Mouse (Mus musculus) E14TG2a.4 (cell line): ENCODE results near the gene Zmynd8.

ENCODE experiments used
- H3K27me3 ChIP-seq: 2 replicates; pipeline ENCODE4 v1.6.1; 2014; ENCODE audit warnings: low read length, control low read depth; ENCODE audit not compliant: insufficient read depth
- H3K36me3 ChIP-seq: 2 replicates; pipeline ENCODE4 v1.6.1; 2014; ENCODE audit warnings: low read length, control low read depth; ENCODE audit not compliant: insufficient read depth
- H3K4me1 ChIP-seq: replicated peaks from 2 replicates; pipeline ENCODE4 v1.6.1; 2014; ENCODE audit warnings: low read depth, low read length, control low read depth
- H3K4me3 ChIP-seq: replicated peaks from 2 replicates; pipeline ENCODE4 v1.5.1; 2014; ENCODE audit warnings: mild to moderate bottlenecking, low read length
- H3K9me3 ChIP-seq: 2 replicates; pipeline ENCODE4 v1.6.1; 2014; ENCODE audit warnings: low read length, control low read depth
- CTCF ChIP-seq: conservative IDR thresholded peaks from 2 replicates; pipeline ENCODE4 v1.5.1; 2014; ENCODE audit warnings: low read length
- NANOG ChIP-seq: IDR thresholded peaks from 2 replicates; pipeline ENCODE4 v1.6.1; 2014; ENCODE audit warnings: borderline replicate concordance, low read length, mixed read lengths
- POU5F1 ChIP-seq: IDR thresholded peaks from 2 replicates; pipeline ENCODE4 v1.6.1; 2014; ENCODE audit warnings: low read length, borderline replicate concordance

The Zmynd8 gene

DNA sequence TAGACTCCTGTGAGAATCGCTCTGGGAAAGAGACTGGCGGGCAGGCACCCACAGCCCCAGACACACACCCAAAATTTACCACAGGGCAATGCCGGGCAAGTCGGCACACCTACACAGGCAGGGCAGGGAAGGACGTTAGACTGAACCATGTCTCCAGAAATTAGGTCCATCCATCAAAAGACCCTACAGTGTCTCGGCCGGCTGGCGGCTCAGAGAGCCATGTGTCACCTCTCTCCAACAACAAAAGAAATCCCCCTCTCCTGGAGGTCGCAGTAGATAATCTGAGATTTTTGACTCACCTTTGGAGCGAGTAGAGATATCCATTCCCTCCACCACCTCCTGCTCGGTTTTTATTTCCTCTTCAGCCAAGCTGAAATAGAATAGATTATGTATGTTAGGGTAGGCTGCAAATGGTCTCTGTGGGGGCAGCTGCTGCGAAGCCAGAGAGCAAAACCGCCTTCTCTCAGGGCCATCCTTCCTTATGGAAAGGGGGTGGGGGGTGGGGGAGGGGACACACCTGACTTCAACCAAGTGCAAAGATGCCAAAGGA, 23.3 kb downstream of the Zmynd8 start:
- no peaks in the 10 kb centered on the region for H3K27me3 ChIP-seq

DNA sequence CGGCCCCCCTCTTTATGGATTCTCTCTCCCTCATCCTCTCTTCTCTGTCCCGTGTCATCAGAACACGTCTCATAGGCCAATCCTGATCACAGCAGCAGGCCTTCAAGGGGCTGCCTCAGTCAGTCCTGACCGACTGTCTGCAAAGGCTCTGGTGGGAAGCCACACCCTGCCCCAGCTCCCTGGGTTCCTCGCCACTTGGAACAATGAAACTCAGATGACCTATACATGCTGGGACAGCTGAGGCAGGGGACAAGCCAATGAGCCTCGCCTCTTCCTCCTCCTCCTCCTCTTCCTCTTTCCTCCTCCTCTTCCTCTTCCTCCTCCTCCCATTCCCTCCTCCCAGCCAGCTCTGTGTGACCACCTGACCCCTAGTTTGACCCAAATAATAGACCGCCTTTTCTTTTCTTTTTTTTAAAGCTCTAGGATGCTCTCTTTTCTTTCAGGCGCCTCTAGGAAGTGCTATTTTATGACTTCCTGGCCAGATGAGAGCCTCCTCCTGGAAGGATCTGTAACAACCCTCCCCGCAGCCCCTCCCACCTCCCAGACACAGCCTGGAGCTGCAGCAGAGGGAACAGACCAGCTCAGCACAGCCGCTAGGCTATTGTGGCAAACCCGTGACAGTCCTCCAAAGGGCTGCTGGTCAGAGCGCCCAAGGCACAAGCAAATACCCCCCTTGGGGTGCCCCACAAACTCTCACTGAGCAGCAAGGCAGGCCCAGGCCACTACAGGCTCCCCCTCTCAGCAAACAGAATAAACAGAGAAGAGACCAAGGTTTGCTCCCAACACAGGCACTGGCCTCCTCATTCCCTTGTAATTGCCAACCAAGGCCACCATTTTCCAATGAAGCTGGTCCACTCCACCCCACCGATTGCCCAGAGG, 24.1 kb downstream of the Zmynd8 start:
- TF ChIP-seq NANOG: no peak
- TF ChIP-seq CTCF: no peak
- H3K36me3 ChIP-seq: peaks cover 84% of the 10 kb centered on the region

More for the DNA sequence above, 23.3 kb downstream of the Zmynd8 start:
- Histone ChIP-seq H3K9me3 (peaks cover 9% of the 10 kb centered on the region; the same call in 1 of the 2 replicates), H3K4me1 (peaks cover 89% of the 10 kb centered on the region), H3K4me3 (peak overlapping the region; percentile 69), H3K36me3 (peaks cover 84% of the 10 kb centered on the region)
- TF ChIP-seq POU5F1: no peak
- no peak for TF ChIP-seq NANOG
- TF ChIP-seq CTCF: no peak

DNA sequence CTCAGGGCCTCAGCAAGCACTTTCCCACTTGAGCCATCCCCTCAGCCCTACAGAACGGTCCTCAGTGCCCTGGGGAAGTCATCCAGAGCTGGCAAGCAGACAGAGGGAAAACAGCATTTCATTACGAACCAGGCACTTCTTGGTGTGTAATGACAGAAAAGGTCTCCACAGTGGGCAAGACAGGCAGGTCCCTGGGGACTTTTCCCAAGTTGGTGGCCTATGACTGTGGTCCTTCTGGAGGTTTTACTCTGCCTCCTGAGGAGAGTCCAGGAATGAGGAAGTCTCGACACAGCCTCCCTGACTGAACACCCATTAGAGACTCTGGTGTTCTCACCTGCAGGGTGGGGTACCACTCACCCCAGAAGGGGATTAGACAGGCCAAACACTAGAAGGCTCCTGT, 25.0 kb downstream of the Zmynd8 start:
- H3K4me3 ChIP-seq: peak overlapping the region; percentile 69; the same call in 1 of the 2 replicates
- peaks cover 88% of the 10 kb centered on the region for H3K4me1 ChIP-seq
- peaks cover 9% of the 10 kb centered on the region; the same call in 1 of the 2 replicates for H3K9me3 ChIP-seq
- TF ChIP-seq NANOG: no peak
- TF ChIP-seq CTCF: no peak
- TF ChIP-seq POU5F1: no peak
- peaks cover 85% of the 10 kb centered on the region for H3K36me3 ChIP-seq
- H3K27me3 ChIP-seq: no peaks in the 10 kb centered on the region

More for the DNA sequence above, 24.1 kb downstream of the Zmynd8 start:
- Histone ChIP-seq H3K27me3 (no peaks in the 10 kb centered on the region), H3K4me3 (peak overlapping the region; percentile 69), H3K9me3 (peaks cover 9% of the 10 kb centered on the region; the same call in 1 of the 2 replicates), H3K4me1 (peaks cover 88% of the 10 kb centered on the region)

DNA sequence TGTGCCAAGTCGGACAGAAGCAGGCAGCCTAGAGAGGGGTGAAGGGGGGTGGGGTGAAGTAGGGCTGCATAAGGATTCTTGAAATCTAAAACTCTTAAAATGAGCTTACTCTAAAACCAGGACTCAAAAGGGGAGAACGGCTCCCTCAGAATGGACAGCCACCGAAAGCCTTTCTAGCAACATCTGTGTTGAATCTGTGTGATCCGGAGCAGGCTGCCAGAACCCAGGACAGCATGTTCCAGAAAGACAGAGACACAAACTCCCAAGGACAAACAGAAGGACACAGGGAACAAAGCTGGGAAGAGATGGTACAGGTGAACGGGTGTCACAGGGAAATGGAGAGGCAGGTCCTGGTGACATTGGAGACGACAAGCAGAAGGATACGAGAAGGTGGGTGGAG, 25.6 kb downstream of the Zmynd8 start:
- Histone ChIP-seq H3K9me3 (peaks cover 9% of the 10 kb centered on the region; the same call in 1 of the 2 replicates), H3K4me1 (peaks cover 89% of the 10 kb centered on the region), H3K4me3 (0 out of 2 replicates have a peak overlapping the region, but pooled peaks have one; percentile 3), H3K27me3 (no peaks in the 10 kb centered on the region), H3K36me3 (peaks cover 88% of the 10 kb centered on the region)
- no peak for TF ChIP-seq NANOG
- TF ChIP-seq CTCF: no peak
- no peak for TF ChIP-seq POU5F1

DNA sequence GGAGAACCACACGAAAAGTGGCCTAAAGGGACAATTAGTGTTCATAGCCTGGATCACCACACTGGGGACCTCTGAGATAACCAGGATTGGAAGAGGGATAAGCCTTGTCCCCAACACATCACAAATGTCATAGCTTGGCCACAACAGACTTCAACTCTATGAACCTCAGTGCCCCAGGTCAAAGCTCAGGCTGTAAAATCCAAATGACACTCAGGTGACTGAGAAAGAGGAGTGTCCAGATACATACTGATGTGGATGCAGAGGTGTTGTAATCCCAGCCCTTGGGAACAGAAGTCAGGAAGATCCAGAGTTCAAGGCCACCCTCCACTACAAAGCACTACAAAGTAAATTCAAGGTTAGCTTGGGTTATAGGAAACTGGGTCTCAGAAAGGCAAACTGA, 29.6 kb downstream of the Zmynd8 start:
- H3K4me3 ChIP-seq: no peak overlapping the region
- H3K4me1 ChIP-seq: peaks cover 85% of the 10 kb centered on the region
- H3K36me3 ChIP-seq: peaks cover 86% of the 10 kb centered on the region
- no peak for TF ChIP-seq NANOG
- TF ChIP-seq CTCF: no peak
- TF ChIP-seq POU5F1: no peak
- H3K27me3 ChIP-seq: no peaks in the 10 kb centered on the region
- H3K9me3 ChIP-seq: peaks cover 9% of the 10 kb centered on the region; the same call in 1 of the 2 replicates

DNA sequence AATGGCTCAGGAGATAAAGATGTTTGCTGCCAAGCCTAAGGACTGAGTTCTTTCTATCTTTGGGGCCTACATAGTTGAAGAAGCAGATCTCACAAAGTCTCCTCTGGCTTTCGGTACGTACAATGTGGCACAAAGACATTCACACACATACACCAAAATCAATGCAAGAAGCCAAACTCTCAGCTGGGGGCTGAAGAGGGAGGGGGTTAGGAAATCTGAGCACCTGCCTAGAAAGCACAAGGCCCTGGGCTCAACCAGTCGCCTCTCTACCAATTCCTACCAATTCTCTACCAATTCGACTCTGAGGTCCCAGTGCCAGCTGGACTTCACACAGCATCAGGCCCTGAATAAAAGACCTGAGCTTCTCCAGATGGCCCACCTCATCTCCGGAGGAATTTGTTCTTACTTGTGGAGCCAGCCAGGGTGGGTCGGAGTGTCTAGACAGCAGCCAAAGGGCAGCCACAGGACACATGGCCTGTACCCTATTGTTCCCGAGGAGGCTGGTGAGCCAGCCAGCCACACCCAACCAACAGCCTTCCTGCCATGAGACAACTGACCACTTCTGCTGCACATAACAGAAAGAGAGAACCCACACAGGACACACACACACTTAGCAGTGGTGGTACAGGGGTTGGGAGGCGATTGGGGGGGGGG, 30.2 kb downstream of the Zmynd8 start:
- Histone ChIP-seq H3K4me3 (no peak overlapping the region), H3K27me3 (no peaks in the 10 kb centered on the region), H3K4me1 (peaks cover 85% of the 10 kb centered on the region), H3K36me3 (peaks cover 86% of the 10 kb centered on the region), H3K9me3 (peaks cover 9% of the 10 kb centered on the region; the same call in 1 of the 2 replicates)
- TF ChIP-seq NANOG (no peak), POU5F1 (no peak), CTCF (no peak)

DNA sequence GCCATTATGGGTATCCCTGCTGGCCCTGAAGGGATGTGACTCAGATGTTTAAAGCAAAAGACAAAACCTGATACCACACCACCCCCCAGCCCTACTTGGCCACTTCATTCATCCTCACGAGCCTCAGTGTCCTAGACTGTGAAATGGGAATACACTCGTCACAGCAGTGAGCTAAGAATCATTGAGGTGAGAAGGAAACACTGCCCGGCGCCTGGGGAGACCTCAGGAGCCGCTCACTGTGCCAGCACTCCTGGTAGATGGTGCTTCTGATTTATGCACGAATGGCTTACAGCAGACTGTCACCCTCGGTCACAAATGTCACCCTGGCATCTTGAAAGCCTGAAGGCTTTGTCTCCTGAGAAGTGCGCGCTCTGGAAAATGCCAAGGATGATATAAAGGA, 31.3 kb downstream of the Zmynd8 start:
- no peaks in the 10 kb centered on the region for H3K27me3 ChIP-seq
- H3K4me3 ChIP-seq: no peak overlapping the region
- H3K4me1 ChIP-seq: peaks cover 85% of the 10 kb centered on the region
- TF ChIP-seq CTCF: no peak
- no peak for TF ChIP-seq NANOG
- TF ChIP-seq POU5F1: no peak
- peaks cover 83% of the 10 kb centered on the region for H3K36me3 ChIP-seq
- peaks cover 9% of the 10 kb centered on the region; the same call in 1 of the 2 replicates for H3K9me3 ChIP-seq

DNA sequence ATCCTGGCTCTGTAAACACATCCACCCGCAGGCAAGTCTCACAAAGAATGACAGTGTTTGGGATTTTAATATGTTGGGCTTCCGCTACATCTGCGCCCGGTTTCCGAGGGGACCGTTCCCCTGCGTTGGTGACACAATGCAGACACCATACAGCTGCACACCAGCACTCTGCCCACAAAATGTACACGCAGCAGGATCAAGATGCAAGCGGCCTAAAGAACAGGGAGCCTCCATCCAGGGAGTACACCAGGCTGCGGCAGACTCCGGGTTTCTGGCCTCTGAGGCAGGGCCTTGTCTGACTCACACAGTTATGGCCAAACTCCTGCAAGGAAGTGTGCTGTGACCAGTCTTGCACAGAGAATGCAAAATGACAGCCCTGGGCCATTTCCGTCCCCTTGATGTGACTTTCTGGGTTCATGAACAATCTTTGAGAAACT, 31.8 kb downstream of the Zmynd8 start:
- Histone ChIP-seq H3K36me3 (peaks cover 81% of the 10 kb centered on the region), H3K27me3 (no peaks in the 10 kb centered on the region), H3K9me3 (peaks cover 9% of the 10 kb centered on the region; the same call in 1 of the 2 replicates), H3K4me1 (peaks cover 88% of the 10 kb centered on the region), H3K4me3 (no peak overlapping the region)
- no peak for TF ChIP-seq POU5F1
- no peak for TF ChIP-seq CTCF
- TF ChIP-seq NANOG: no peak
